Mouse (Mus musculus) erythroblast, embryonic 14.5 days (primary cell): Measurements from ENCODE around the gene Gpr55.

ENCODE experiments used
- GATA1 ChIP-seq: IDR thresholded peaks from 2 replicates; pipeline ENCODE4 v1.6.1; 2012; ENCODE audit warnings: low read length, inconsistent platforms, mixed read lengths
- TAL1 ChIP-seq: IDR thresholded peaks from 3 replicates; pipeline ENCODE4 v1.6.1; 2012; ENCODE audit warnings: low read length, inconsistent platforms, mixed read lengths

- TF ChIP-seq GATA1: no peak
- no peak for TF ChIP-seq TAL1
Measured at GRCm38 (mm10) chr1:85969519-85969918, 8.7 kb upstream of the Gpr55 start.
